Mouse (Mus musculus) forebrain, postnatal 0 days (tissue): ENCODE results near the gene Antxr1. TPM values are rescaled to one million over a fixed set of nuclear protein-coding genes. Genes with fewer than 3 reads are reported as not detected.

ENCODE experiments used
- ATAC-seq: fragments of 200-750 bp; cut with Nextera tagmentation; 2 replicates; pipeline ENCODE4 v1.8.0; 2017; ENCODE audit warnings: mild to moderate bottlenecking, moderate library complexity
- DNase-seq: peaks from one replicate; pipeline ENCODE4 v3.0.0-alpha.2; 2015
- H3K27ac ChIP-seq: fragments of 300-500 bp; sonication (generic); 2 replicates; pipeline ENCODE4 v1.5.1; 2014; ENCODE audit warnings: low read depth, mild to moderate bottlenecking, antibody characterized with exemption, low read length, moderate library complexity, mixed read lengths
- H3K27me3 ChIP-seq: fragments of 300-500 bp; sonication (generic); 2 replicates; pipeline ENCODE4 v1.6.1; 2014; ENCODE audit warnings: mild to moderate bottlenecking, low read length, mixed read lengths; ENCODE audit not compliant: insufficient read depth
- H3K36me3 ChIP-seq: fragments of 300-500 bp; sonication (generic); 2 replicates; pipeline ENCODE4 v1.6.1; 2014; ENCODE audit warnings: mild to moderate bottlenecking, moderate library complexity; ENCODE audit not compliant: insufficient read depth
- H3K4me1 ChIP-seq: fragments of 300-500 bp; sonication (generic); 2 replicates; pipeline ENCODE4 v1.6.1; 2014; ENCODE audit warnings: antibody characterized with exemption; ENCODE audit not compliant: insufficient read depth
- H3K4me2 ChIP-seq: fragments of 300-500 bp; sonication (generic); 2 replicates; pipeline ENCODE4 v1.6.1; 2014; ENCODE audit warnings: low read depth, mild to moderate bottlenecking, moderate library complexity
- H3K4me3 ChIP-seq: fragments of 300-500 bp; sonication (generic); 2 replicates; pipeline ENCODE4 v1.5.1; 2014; ENCODE audit warnings: low read depth, low read length, mixed read lengths
- H3K9ac ChIP-seq: fragments of 300-500 bp; sonication (generic); 2 replicates; pipeline ENCODE4 v1.6.1; 2014; ENCODE audit warnings: mild to moderate bottlenecking
- H3K9me3 ChIP-seq: fragments of 300-500 bp; sonication (generic); 2 replicates; pipeline ENCODE4 v1.6.1; 2016; ENCODE audit warnings: low read length
- CTCF ChIP-seq: sonication (generic); IDR thresholded peaks from 2 replicates; pipeline ENCODE4 v1.5.1; 2016; ENCODE audit warnings: antibody characterized with exemption, control low read depth, low read depth
- whole genome bisulfite sequencing: fragments of 180-500 bp; shearing (Covaris S2); extraction: QIAGEN DNeasy Blood & Tissue Kit; methylation state at CpG from one replicate; pipeline ENCODE4 v1.1.7; 2014; 5-methylcytosine and 5-hydroxymethylcytosine counted together
- polyA plus RNA-seq: library from polyadenylated mRNA; unstranded; fragments of >200 nt; fragmentation: Nextera tagmentation; extraction: Ambion mirVana; gene quantifications from 2 replicates; pipeline ENCODE4 v1.2.1, GENCODE M21; 2015
- total RNA-seq: library from RNA; depleted of rRNA; stranded (reverse); fragments of >200 nt; gene quantifications from 2 replicates; pipeline ENCODE4 v1.2.3, GENCODE M21; 2014

The Antxr1 gene
- total and polyA plus RNA-seq, 2 experiments from 2014 or later, result 1.8 to 13.2 TPM

DNA sequence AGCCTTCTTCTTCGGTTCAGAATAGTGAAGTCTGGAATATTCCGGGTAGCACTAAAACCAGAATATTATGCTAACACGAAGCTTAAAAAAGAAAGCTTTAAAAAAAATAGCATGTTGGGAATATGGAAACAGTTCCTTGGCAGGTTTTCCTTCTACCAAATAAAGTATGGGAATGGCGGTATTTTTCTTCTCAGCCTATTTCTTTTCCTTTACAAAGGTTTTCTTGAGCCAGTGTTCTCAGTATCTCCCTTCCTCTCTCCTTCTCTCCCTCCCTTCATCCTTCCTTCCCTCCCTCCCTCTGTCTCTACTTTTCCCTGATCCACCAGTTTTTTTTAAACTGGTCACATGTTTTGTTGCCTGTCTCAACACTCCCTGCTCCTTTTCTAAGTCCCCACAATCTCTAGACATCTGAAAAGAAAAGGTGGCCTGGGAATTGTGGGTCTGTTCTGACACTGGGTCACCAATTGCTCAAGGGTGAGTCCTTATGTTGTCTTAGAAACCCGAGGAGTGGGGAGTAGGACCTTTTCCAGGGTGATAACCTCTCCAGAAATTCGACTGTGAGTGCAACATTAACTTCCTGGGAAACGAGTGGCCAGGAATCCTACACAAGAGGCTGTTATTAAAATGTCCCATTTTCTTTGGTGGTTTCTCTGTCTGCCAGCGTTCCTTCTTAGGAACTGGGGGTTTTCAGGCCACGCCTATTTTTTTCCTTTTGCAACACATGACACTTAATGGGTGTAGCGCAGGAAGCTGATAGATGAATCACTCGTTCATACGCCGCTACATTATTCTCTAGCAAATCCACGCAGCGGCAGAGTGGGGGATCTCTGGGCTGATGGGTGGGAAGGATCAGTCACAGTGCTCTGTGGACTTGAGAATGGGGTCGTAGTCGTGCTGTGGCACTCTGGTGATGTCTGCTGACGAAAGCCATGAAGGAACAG lies 42.4 kb downstream of the Antxr1 start:
- ATAC-seq (no peak), DNase-seq (no peak)
- Histone ChIP-seq H3K9ac (no peak overlapping the region), H3K9me3 (peaks cover 8% of the 10 kb centered on the region; the same call in 1 of the 2 replicates), H3K36me3 (no peaks in the 10 kb centered on the region), H3K27ac (no peak overlapping the region), H3K4me3 (no peak overlapping the region), H3K4me2 (no peak overlapping the region), H3K27me3 (no peaks in the 10 kb centered on the region), H3K4me1 (no peaks in the 10 kb centered on the region)
- WGBS, result 85% methylated on average over 18 of the region's 18 CpGs
- no peak for TF ChIP-seq CTCF

DNA sequence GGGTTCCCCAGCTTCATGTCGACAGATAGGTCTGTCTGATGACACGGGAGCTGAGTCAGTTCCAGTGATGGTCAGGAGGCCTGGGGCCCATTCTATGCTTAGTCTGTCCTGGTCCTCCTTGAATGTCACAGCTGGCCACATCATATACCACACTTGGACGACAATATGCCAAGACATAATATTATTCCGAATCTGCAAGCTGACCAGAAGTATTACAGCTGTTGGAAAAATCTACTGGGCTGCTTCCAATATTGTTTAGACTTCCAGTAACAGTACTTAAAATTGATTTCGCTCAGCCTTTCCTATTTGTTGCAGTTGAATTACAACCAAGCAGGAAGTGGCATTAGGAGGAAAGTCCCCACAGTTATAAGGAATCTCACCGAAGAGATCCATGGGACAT lies 48.4 kb downstream of the Antxr1 start:
- Histone ChIP-seq H3K4me2 (no peak overlapping the region), H3K9me3 (peaks cover 8% of the 10 kb centered on the region; the same call in 1 of the 2 replicates), H3K4me3 (no peak overlapping the region), H3K36me3 (no peaks in the 10 kb centered on the region), H3K27me3 (no peaks in the 10 kb centered on the region), H3K9ac (no peak overlapping the region), H3K27ac (no peak overlapping the region), H3K4me1 (peaks cover 1% of the 10 kb centered on the region; the same call in 1 of the 2 replicates)
- DNase-seq (no peak), ATAC-seq (no peak)
- 95% methylated on average over 6 of the region's 6 CpGs for WGBS
- TF ChIP-seq CTCF, result no peak

DNA sequence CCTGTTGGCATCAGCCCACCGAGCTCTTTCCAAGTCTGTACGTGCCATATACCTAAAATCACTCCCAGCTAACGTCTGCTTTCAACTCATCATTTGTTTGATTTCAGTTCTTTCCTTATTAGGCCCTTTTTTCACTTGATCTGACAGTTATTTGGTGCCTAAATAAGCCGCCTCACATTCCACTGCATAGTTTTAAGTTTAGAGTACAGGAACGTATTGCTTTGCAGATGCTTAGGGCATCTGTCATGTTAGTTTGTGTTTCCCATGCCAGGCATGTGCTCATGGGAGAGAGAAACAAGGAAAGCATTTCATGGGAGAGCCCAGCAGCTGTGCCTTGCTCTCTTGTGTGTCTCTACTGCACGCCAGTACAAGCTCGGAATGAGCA lies 50.3 kb downstream of the Antxr1 start:
- Histone ChIP-seq H3K4me2 (no peak overlapping the region), H3K9me3 (no peaks in the 10 kb centered on the region), H3K4me1 (peaks cover 4% of the 10 kb centered on the region; the same call in 1 of the 2 replicates), H3K27ac (no peak overlapping the region), H3K27me3 (no peaks in the 10 kb centered on the region), H3K4me3 (no peak overlapping the region), H3K36me3 (no peaks in the 10 kb centered on the region), H3K9ac (no peak overlapping the region)
- DNase-seq (peak; percentile 63), ATAC-seq (peak; percentile 78)
- no peak for TF ChIP-seq CTCF
- WGBS, result 54% methylated on average over 7 of the region's 7 CpGs

DNA sequence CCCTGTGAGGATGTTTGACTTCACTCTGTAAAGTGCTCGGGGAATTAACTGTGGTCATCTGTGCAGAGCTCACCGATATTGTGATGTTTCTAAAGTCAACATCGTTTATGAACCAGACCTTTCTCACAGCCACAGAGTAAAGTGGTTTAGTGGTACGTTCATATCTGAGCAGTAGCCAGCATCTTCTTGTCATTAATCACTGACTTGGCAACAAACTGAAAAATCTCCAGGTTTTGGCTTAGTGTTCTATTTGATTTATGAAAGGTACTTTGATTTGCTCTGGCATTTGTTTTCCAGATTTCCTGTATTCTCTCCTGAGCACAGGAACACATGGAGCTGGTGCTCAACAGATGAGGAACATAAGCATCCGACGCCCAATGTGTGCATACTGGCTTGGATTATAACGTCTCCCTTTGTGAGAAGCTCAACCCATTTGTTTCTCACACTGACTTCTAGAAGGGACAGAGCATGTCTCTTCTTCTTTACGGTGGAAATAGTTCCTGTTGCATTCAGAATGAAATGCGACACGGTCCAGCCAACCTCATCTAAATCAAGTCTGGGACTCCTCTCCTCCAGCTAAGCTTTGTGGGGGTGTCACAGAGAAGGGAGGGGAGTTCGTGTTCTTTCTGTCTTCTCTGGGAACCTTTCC lies 50.8 kb downstream of the Antxr1 start:
- DNase-seq, result no peak
- 71% methylated on average over 11 of the region's 11 CpGs for WGBS
- TF ChIP-seq CTCF, result no peak
- no peak overlapping the region for H3K27ac ChIP-seq
- no peak overlapping the region for H3K9ac ChIP-seq
- peaks cover 4% of the 10 kb centered on the region; the same call in 1 of the 2 replicates for H3K4me1 ChIP-seq
- no peak overlapping the region for H3K4me3 ChIP-seq
- no peaks in the 10 kb centered on the region for H3K9me3 ChIP-seq
- no peaks in the 10 kb centered on the region for H3K27me3 ChIP-seq
- peak; percentile 10; the same call in 1 of the 2 replicates for ATAC-seq
- H3K4me2 ChIP-seq, result no peak overlapping the region
- no peaks in the 10 kb centered on the region for H3K36me3 ChIP-seq

DNA sequence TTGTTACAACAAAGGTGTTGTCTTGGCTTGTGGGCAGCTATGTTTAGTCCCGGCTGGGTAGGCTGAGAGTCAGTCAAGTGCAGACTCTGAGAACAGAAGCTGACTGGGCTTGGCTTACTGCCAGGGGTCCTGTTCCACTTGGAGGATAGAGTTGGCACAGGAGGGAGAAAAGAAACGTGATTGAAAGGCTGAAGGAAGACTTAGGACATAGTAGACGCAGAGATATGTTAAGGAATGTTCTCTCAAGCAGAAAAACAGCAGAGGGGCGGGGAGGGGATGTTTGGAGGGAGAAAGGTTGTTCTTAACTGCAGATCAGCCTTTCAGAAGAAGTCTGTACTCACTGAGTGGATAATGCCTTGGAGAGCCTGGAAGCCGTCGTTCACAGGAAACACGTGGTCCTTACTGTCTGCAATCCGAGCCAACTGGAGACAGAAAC lies 53.3 kb downstream of the Antxr1 start:
- no peaks in the 10 kb centered on the region for H3K36me3 ChIP-seq
- no peak for TF ChIP-seq CTCF
- ATAC-seq (no peak), DNase-seq (peak; percentile 37)
- H3K4me2 ChIP-seq, result no peak overlapping the region
- no peaks in the 10 kb centered on the region for H3K9me3 ChIP-seq
- no peak overlapping the region for H3K4me3 ChIP-seq
- WGBS, result 39% methylated on average over 8 of the region's 8 CpGs
- H3K4me1 ChIP-seq, result peaks cover 5% of the 10 kb centered on the region; the same call in 1 of the 2 replicates
- no peak overlapping the region for H3K9ac ChIP-seq
- no peaks in the 10 kb centered on the region for H3K27me3 ChIP-seq
- H3K27ac ChIP-seq, result no peak overlapping the region

DNA sequence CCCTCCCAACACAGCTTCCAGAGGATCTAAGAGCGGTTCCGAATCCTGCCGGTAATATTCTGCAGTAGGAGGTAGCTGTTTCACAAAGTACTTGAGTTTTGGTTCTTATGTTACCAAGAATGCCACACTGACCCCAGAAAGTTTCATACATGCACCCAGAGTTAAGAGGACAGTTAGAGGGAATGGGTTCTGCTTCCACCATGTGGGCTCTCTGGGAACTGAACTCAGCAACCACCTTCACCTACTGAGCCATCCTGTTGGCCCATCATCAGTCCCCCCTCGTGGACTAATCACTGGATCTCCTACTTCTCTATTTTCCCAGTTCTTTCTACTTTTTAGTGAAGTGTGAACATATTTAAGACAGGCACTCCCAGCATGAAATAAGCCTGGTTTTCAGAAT lies 53.9 kb downstream of the Antxr1 start:
- no peak overlapping the region for H3K4me2 ChIP-seq
- 86% methylated on average over 4 of the region's 4 CpGs for WGBS
- H3K27ac ChIP-seq, result no peak overlapping the region
- H3K36me3 ChIP-seq, result no peaks in the 10 kb centered on the region
- H3K4me1 ChIP-seq, result peaks cover 10% of the 10 kb centered on the region; the same call in 1 of the 2 replicates
- ATAC-seq, result no peak
- no peaks in the 10 kb centered on the region for H3K27me3 ChIP-seq
- no peaks in the 10 kb centered on the region for H3K9me3 ChIP-seq
- no peak overlapping the region for H3K4me3 ChIP-seq
- TF ChIP-seq CTCF, result peak; percentile 43; the same call in 1 of the 2 replicates
- DNase-seq, result no peak
- H3K9ac ChIP-seq, result no peak overlapping the region

DNA sequence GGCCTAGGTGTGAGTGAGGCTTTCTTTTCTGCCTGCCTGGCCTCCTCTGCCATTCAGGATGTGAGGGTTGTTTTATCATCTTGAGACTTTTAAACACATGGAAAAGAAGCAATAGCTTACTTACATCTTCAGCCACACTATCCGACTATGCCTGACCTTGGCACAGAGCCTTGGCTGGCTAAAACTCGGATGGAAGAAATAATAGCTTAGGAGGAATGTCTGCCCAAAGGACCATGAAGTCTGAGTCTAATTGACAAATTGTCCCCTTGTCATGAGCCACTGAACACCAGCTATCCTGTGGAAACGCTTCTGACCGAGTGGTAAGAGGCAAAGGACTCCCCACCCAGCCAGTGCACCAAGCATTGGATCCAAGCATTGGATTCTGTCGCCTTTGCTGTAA lies 57.5 kb downstream of the Antxr1 start:
- Histone ChIP-seq H3K4me3 (no peak overlapping the region), H3K36me3 (no peaks in the 10 kb centered on the region), H3K4me1 (peaks cover 11% of the 10 kb centered on the region; the same call in 1 of the 2 replicates), H3K4me2 (no peak overlapping the region), H3K9ac (no peak overlapping the region), H3K9me3 (no peaks in the 10 kb centered on the region), H3K27ac (no peak overlapping the region), H3K27me3 (no peaks in the 10 kb centered on the region)
- no peak for ATAC-seq
- 66% methylated on average over 5 of the region's 5 CpGs for WGBS
- no peak for TF ChIP-seq CTCF
- DNase-seq, result no peak
